Mouse (Mus musculus) kidney, adult 2 months (tissue): ENCODE data around the gene Vmo1. TPM values are rescaled to one million over a fixed set of nuclear protein-coding genes. Genes with fewer than 3 reads are reported as not detected.

ENCODE experiments used
- DNase-seq: peaks from one replicate; pipeline ENCODE4 v3.0.0; 2021
- H3K27ac ChIP-seq: fragments of 200-500 bp; 2 replicates; pipeline ENCODE4 v1.5.1; 2012; ENCODE audit warnings: low read depth, low read length, control low read depth, inconsistent platforms; ENCODE audit not compliant: insufficient read depth
- H3K27me3 ChIP-seq: fragments of 200-500 bp; replicated peaks from 2 replicates; pipeline ENCODE4 v1.6.1; 2012; ENCODE audit warnings: mild to moderate bottlenecking, moderate library complexity, low read length, inconsistent platforms; ENCODE audit not compliant: control insufficient read depth, insufficient read depth
- H3K36me3 ChIP-seq: fragments of 200-500 bp; 2 replicates; pipeline ENCODE4 v1.6.1; 2012; ENCODE audit warnings: mild to moderate bottlenecking, moderate library complexity, low read length, inconsistent platforms; ENCODE audit not compliant: control insufficient read depth, insufficient read depth
- H3K4me1 ChIP-seq: fragments of 200-500 bp; 2 replicates; pipeline ENCODE4 v1.6.1; 2011; ENCODE audit warnings: low read length; ENCODE audit not compliant: control insufficient read depth, insufficient read depth
- H3K4me3 ChIP-seq: fragments of 200-500 bp; 2 replicates; pipeline ENCODE4 v1.5.1; 2011; ENCODE audit warnings: mild to moderate bottlenecking, low read depth, low read length, control low read depth; ENCODE audit not compliant: insufficient read depth
- CTCF ChIP-seq: fragments of 200-500 bp; conservative IDR thresholded peaks from 2 replicates; pipeline ENCODE4 v1.5.1; 2011; ENCODE audit warnings: low read depth, mild to moderate bottlenecking, control low read depth, low read length, moderate library complexity, mixed read lengths; ENCODE audit not compliant: insufficient read depth, insufficient read length
- POLR2A ChIP-seq: fragments of 200-500 bp; IDR thresholded peaks from one replicate; pipeline ENCODE4 v1.6.1; 2011; ENCODE audit warnings: low read depth, low read length, control low read depth
- WGBS: fragments of 180-500 bp; shearing (Covaris S2); methylation state at CpG from one replicate; pipeline ENCODE4 v1.1.7; 2018; 5-methylcytosine and 5-hydroxymethylcytosine counted together
- polyA plus RNA-seq: library from polyadenylated mRNA; depleted of rRNA; stranded (reverse); fragments of >200 nt; gene quantifications from 2 replicates; pipeline ENCODE4 v1.2.3, GENCODE M21; 2012

The Vmo1 gene
- polyA plus RNA-seq, 1 experiment: not detected

DNA sequence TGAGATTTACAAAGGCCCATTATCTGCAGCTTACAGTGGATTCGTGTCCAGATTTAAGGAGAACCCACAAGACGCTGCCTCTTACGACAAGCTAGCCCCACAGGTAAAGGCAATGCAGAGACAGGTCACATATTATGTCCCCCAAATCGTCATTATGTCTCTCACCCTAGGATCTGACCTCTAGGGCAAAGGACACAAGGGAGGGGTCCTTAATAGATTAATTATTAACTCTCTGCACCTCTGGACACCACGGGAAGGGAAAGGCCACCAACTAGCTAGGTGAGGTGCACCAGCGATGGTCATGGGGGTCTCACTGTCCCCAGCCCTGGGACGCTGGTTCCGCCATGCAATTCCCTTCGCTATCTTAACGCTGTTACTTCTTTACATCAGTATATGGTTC is 4.5 kb upstream of the Vmo1 start, which contains the start of gene Gltpd2:
Gltpd2 (plus strand) TSS at position 274 of the 400 bp plus-strand sequence.
- DNase-seq: no peak
- WGBS: 80% methylated on average over 10 of the region's 10 CpGs
- no peak for TF ChIP-seq POLR2A
- no peak for TF ChIP-seq CTCF
- Histone ChIP-seq H3K27me3 (no peaks in the 10 kb centered on the region), H3K4me1 (no peaks in the 10 kb centered on the region), H3K36me3 (no peaks in the 10 kb centered on the region), H3K27ac (no peak within 1 kb of the TSS), H3K4me3 (peak within 1 kb of the TSS; percentile 39)

DNA sequence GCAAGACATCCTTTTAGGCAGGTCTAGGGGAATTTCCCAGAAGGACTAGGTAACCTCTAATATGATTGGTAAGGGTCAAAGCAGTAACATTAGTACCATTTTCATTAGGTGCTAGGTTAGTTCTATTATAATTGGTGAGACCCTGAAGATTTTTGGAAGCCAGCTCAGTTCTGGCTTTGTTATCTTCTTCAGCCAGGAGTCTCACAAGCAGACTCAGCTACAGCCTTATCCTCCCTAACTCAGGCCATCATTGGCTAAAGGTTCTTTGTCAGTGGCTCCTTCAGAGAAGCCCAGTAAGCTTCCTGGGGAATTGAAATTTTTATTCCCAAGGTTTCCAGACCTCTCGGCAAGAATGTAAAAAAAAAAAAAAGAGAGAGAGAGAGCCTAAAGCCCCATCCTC is 4.0 kb upstream of the Vmo1 start:
- WGBS: 74% methylated on average over 1 of the region's 1 CpGs
- H3K27ac ChIP-seq: no peak overlapping the region
- no peaks in the 10 kb centered on the region for H3K36me3 ChIP-seq
- no peak for DNase-seq
- TF ChIP-seq POLR2A: no peak
- no peak for TF ChIP-seq CTCF
- no peak overlapping the region for H3K4me3 ChIP-seq
- H3K4me1 ChIP-seq: no peaks in the 10 kb centered on the region
- no peaks in the 10 kb centered on the region for H3K27me3 ChIP-seq

DNA sequence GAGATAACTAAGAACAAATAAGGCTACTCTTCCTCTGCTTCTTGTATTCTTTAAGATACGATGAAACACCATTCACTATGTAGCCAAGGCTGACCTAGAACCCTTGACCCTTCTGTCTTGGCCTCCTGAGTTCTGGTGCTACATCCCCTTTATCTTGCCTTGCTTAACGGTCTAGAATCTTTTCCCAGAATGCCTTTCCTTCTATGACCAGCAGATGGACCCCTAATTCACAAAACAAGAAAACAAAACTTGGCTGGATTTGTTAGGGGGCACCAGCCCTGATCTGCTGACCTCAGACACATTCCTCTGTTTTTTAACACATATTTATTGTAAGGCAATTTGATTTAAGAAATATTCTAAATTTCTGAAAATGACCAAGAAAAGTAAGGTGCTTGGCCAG is 1.9 kb upstream of the Vmo1 start:
- H3K4me3 ChIP-seq: no peak overlapping the region
- H3K27ac ChIP-seq: no peak overlapping the region
- H3K4me1 ChIP-seq: no peaks in the 10 kb centered on the region
- 14% methylated on average over 2 of the region's 2 CpGs for WGBS
- peak; percentile 34 for TF ChIP-seq CTCF
- no peak for TF ChIP-seq POLR2A
- H3K36me3 ChIP-seq: no peaks in the 10 kb centered on the region
- peak; percentile 64 for DNase-seq
- no peaks in the 10 kb centered on the region for H3K27me3 ChIP-seq

DNA sequence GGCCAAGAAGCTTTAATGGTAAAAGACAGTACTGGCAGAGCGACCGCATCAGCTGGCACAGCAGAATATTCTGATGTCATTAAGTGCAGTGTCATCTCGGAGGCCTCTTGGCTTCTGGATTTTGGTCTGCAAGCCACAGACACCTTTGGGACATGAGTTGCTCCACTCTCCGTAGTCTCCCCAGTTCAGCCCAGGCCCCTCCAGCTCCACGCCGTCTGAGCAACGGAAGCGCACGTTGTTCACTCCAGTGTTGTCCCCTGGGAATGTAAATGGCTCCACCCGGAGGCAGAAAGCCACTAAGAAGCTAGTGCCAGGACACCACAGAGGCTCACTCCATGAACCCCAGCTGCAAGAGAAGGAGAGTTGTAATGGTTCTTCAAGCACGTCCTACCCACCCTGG is 896 bp downstream of the Vmo1 start:
- Histone ChIP-seq H3K4me1 (no peaks in the 10 kb centered on the region), H3K27ac (no peak overlapping the region), H3K4me3 (no peak overlapping the region), H3K27me3 (no peaks in the 10 kb centered on the region), H3K36me3 (no peaks in the 10 kb centered on the region)
- TF ChIP-seq POLR2A (no peak), CTCF (no peak)
- WGBS: 54% methylated on average over 11 of the region's 11 CpGs
- DNase-seq: no peak

- Histone ChIP-seq H3K27me3 (no peaks in the 10 kb centered on the region), H3K27ac (no peak overlapping the region), H3K4me3 (no peak overlapping the region), H3K36me3 (no peaks in the 10 kb centered on the region), H3K4me1 (no peaks in the 10 kb centered on the region)
- DNase-seq: no peak
- 78% methylated on average over 7 of the region's 7 CpGs for WGBS
- TF ChIP-seq CTCF (no peak), POLR2A (no peak)
Measured at GRCm38 (mm10) chr11:70512709-70513342, 1.6 kb downstream of the Vmo1 start.

- no peak for DNase-seq
- Histone ChIP-seq H3K27me3 (no peaks in the 10 kb centered on the region), H3K27ac (no peak overlapping the region), H3K4me3 (no peak overlapping the region), H3K4me1 (no peaks in the 10 kb centered on the region), H3K36me3 (no peaks in the 10 kb centered on the region)
- TF ChIP-seq CTCF (no peak), POLR2A (no peak)
- WGBS: 91% methylated on average over 7 of the region's 7 CpGs
Measured at GRCm38 (mm10) chr11:70511825-70512224, 2.6 kb downstream of the Vmo1 start.

DNA sequence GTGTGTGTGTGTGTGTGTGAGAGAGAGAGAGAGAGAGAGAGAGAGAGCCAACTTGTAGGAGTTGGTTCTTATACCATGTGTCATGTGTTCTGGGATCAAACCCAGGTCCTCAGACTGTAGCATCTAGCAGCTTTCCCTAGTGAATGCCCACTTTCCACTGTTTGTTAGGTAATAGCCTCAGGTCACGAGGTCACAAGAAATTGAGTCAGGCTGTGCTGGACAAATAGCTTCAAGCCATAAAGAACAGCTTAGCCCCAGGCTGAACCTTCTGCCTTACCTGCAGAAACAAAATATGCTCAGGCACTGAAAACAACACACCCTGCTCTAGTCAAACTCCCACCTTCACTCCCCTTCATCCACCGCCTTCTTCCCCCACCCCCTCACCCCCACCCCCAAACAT is 3.2 kb downstream of the Vmo1 start:
- Histone ChIP-seq H3K4me1 (no peaks in the 10 kb centered on the region), H3K36me3 (no peaks in the 10 kb centered on the region), H3K4me3 (no peak overlapping the region), H3K27me3 (no peaks in the 10 kb centered on the region), H3K27ac (no peak overlapping the region)
- DNase-seq: no peak
- TF ChIP-seq CTCF (no peak), POLR2A (no peak)
- 55% methylated on average over 2 of the region's 2 CpGs for whole genome bisulfite sequencing
